ENCODE assay signal across 12 mouse cellular contexts in the genomic region with DNA sequence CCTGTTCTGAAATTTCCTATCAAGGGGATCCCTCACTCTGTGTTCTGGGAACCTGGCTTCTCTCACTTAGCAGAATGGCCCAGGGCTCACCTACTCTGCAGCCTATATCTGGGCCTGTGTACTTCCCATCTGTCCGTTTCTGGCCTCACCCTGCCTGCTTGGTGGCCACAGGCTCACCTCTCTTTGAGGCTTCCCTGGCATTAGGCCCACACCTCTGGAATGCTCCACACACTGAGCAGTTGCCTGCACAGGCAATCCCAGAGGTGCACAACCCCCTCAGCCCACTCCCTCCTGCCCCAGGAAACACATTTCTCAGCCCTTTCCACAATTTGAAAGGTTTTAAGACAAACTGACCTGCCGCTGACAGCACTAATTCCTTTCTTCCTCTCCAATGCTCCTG.
DNase-seq lines count a peak whose midpoint lies in the region; ATAC-seq lines count a peak whose summit lies in the region.
"Had no signal": no experiment of that assay in that cellular context is flagged by ENCODE, and none has a peak within 500 bp of the region (broad histone marks: within the 10 kb centered on the region; RNA-seq: fewer than 3 reads in every experiment).

No protein-coding gene starts in this region.

- DNase-seq in heart, adult 11 months, result peak; percentile 78
- no peak for DNase-seq in heart, postnatal 14 days
- DNase-seq in kidney, adult 9 months, result no peak
- DNase-seq in midbrain, embryonic 14.5 days, result no peak
- DNase-seq: adrenal gland, postnatal 14 days; B cell, adult 2 months had no signal

- no peaks in the 10 kb centered on the region for H3K9me3 ChIP-seq in kidney, embryonic 16.5 days (ENCODE audit: low read length)
- H3K9me3 ChIP-seq in embryonic facial prominence, embryonic 12.5 days, result no peaks in the 10 kb centered on the region
- H3K9me3 ChIP-seq in limb, embryonic 15.5 days, result no peaks in the 10 kb centered on the region
- no peaks in the 10 kb centered on the region for H3K9me3 ChIP-seq in midbrain, embryonic 14.5 days (ENCODE audit: control insufficient read depth, low read length)
- H3K9me3 ChIP-seq: lung, embryonic 15.5 days; midbrain, embryonic 15.5 days had no signal

- peaks cover 33% of the 10 kb centered on the region for H3K4me1 ChIP-seq in kidney, embryonic 16.5 days (ENCODE audit: insufficient read depth, low read length)
- H3K4me1 ChIP-seq in embryonic facial prominence, embryonic 12.5 days, result peaks cover 39% of the 10 kb centered on the region
- peaks cover 40% of the 10 kb centered on the region for H3K4me1 ChIP-seq in limb, embryonic 15.5 days
- peaks cover 6% of the 10 kb centered on the region; the same call in 1 of the 2 replicates for H3K4me1 ChIP-seq in midbrain, embryonic 14.5 days (ENCODE audit: control insufficient read depth, insufficient read depth, low read length)

- H3K4me3 ChIP-seq in kidney, embryonic 16.5 days (ENCODE audit: low read length), result no peak overlapping the region
- H3K4me3 ChIP-seq in embryonic facial prominence, embryonic 12.5 days, result no peak overlapping the region
- no peak overlapping the region for H3K4me3 ChIP-seq in limb, embryonic 15.5 days
- no peak overlapping the region for H3K4me3 ChIP-seq in midbrain, embryonic 14.5 days (replicated peaks; ENCODE audit: low read depth, low read length)
- H3K4me3 ChIP-seq: lung, embryonic 15.5 days; midbrain, embryonic 15.5 days had no signal

- H3K27ac ChIP-seq in kidney, embryonic 16.5 days (ENCODE audit: low read length), result no peak overlapping the region
- peak overlapping the region; percentile 72 for H3K27ac ChIP-seq in embryonic facial prominence, embryonic 12.5 days
- peak overlapping the region; percentile 62; the same call in 1 of the 2 replicates for H3K27ac ChIP-seq in limb, embryonic 15.5 days
- H3K27ac ChIP-seq in midbrain, embryonic 14.5 days (replicated peaks; ENCODE audit: low read depth, low read length), result no peak overlapping the region
- H3K27ac ChIP-seq: lung, embryonic 15.5 days; midbrain, embryonic 15.5 days had no signal

- no peaks in the 10 kb centered on the region for H3K36me3 ChIP-seq in kidney, embryonic 16.5 days (ENCODE audit: insufficient read depth, low read length)
- no peaks in the 10 kb centered on the region for H3K36me3 ChIP-seq in embryonic facial prominence, embryonic 12.5 days
- no peaks in the 10 kb centered on the region for H3K36me3 ChIP-seq in limb, embryonic 15.5 days
- no peaks in the 10 kb centered on the region for H3K36me3 ChIP-seq in midbrain, embryonic 14.5 days (ENCODE audit: control insufficient read depth, insufficient read depth, low read length)
- H3K36me3 ChIP-seq: lung, embryonic 15.5 days; midbrain, embryonic 15.5 days had no signal

- 25% methylated on average over 2 of the region's 2 CpGs for WGBS in kidney, embryonic 16.5 days
- WGBS in embryonic facial prominence, embryonic 12.5 days, result 8% methylated on average over 2 of the region's 2 CpGs
- 19% methylated on average over 2 of the region's 2 CpGs for WGBS in limb, embryonic 15.5 days
- WGBS in midbrain, embryonic 14.5 days, result 44% methylated on average over 2 of the region's 2 CpGs

- no peaks in the 10 kb centered on the region for H3K27me3 ChIP-seq in kidney, embryonic 16.5 days (ENCODE audit: insufficient read depth, low read length)
- no peaks in the 10 kb centered on the region for H3K27me3 ChIP-seq in embryonic facial prominence, embryonic 12.5 days
- peaks cover 2% of the 10 kb centered on the region; the same call in 1 of the 2 replicates for H3K27me3 ChIP-seq in limb, embryonic 15.5 days
- no peaks in the 10 kb centered on the region for H3K27me3 ChIP-seq in midbrain, embryonic 14.5 days (ENCODE audit: control insufficient read depth, insufficient read depth, low read length)
- H3K27me3 ChIP-seq: lung, embryonic 15.5 days; midbrain, embryonic 15.5 days had no signal

- intact Hi-C loops in heart, postnatal 14 days (cut with DNase I), result loop anchor here (5.0 kb wide), 1 partner anchor 36 kb away; no protein-coding TSS in a partner anchor

- H3K9ac ChIP-seq in kidney, embryonic 16.5 days (replicated peaks; ENCODE audit: low read length), result no peak overlapping the region
- H3K9ac ChIP-seq in embryonic facial prominence, embryonic 12.5 days, result no peak overlapping the region
- H3K9ac ChIP-seq in limb, embryonic 15.5 days, result no peak overlapping the region
- no peak overlapping the region; the same call in 1 of the 2 replicates for H3K9ac ChIP-seq in midbrain, embryonic 14.5 days (replicated peaks; ENCODE audit: low read length)
- H3K9ac ChIP-seq: lung, embryonic 15.5 days; midbrain, embryonic 15.5 days had no signal

- no peak overlapping the region for H3K4me2 ChIP-seq in kidney, embryonic 16.5 days (replicated peaks; ENCODE audit: low read depth, low read length)
- no peak overlapping the region for H3K4me2 ChIP-seq in embryonic facial prominence, embryonic 12.5 days (replicated peaks)
- H3K4me2 ChIP-seq in limb, embryonic 15.5 days, result no peak overlapping the region
- no peak overlapping the region for H3K4me2 ChIP-seq in midbrain, embryonic 14.5 days (ENCODE audit: low read length)
- H3K4me2 ChIP-seq: lung, embryonic 15.5 days; midbrain, embryonic 15.5 days had no signal

- 0 out of 2 replicates have a peak, but pooled peaks have one; percentile 47 for ATAC-seq in kidney, embryonic 16.5 days (ENCODE audit: low FRiP score, low TSS enrichment)
- no peak for ATAC-seq in embryonic facial prominence, embryonic 12.5 days (ENCODE audit: insufficient number of reproducible peaks, insufficient read depth, low FRiP score, low TSS enrichment)
- no peak for ATAC-seq in limb, embryonic 15.5 days (ENCODE audit: insufficient number of reproducible peaks, low FRiP score, low TSS enrichment, low read depth)
- no peak for ATAC-seq in CD4-positive, CD25-positive, alpha-beta regulatory T cell, adult 4 months
- no peak for ATAC-seq in midbrain, embryonic 14.5 days (ENCODE audit: low FRiP score, low TSS enrichment)
- ATAC-seq: midbrain, embryonic 15.5 days had no signal

Comparison
In these comparisons a context has a peak if more than half of its experiments do, and no peak if none do; other contexts are left out.
1. H3K27ac ChIP-seq: peak in embryonic facial prominence, embryonic 12.5 days (single experiment) and limb, embryonic 15.5 days (single experiment); none in kidney, embryonic 16.5 days (single experiment) and midbrain, embryonic 14.5 days (single experiment).